Mouse (Mus musculus): ENCODE results near the gene Uggt1. TPM values are rescaled to one million over a fixed set of nuclear protein-coding genes. Genes with fewer than 3 reads are reported as not detected.

Gene Uggt1
- polyA plus RNA-seq, 1 experiment from 2014 or later = 61.9 TPM

- Histone ChIP-seq H3K36me3 (ENCODE audit: control insufficient read depth, insufficient read depth, low read length) (no peaks in the 10 kb centered on the region), H3K27me3 (ENCODE audit: control insufficient read depth, insufficient read depth, low read length) (peaks cover 11% of the 10 kb centered on the region; the same call in 1 of the 2 replicates), H3K9me3 (replicated peaks; ENCODE audit: control insufficient read depth, low read length) (no peaks in the 10 kb centered on the region), H3K9ac (ENCODE audit: low read depth, low read length) (no peak overlapping the region), H3K4me2 (peak overlapping the region; percentile 44), H3K4me3 (ENCODE audit: low read depth, low read length) (no peak overlapping the region), H3K27ac (ENCODE audit: low read depth, low read length) (peak overlapping the region; percentile 47; the same call in 1 of the 2 replicates), H3K4me1 (ENCODE audit: control insufficient read depth, insufficient read depth, low read length) (peaks cover 43% of the 10 kb centered on the region)
- ATAC-seq (replicated peaks; ENCODE audit: insufficient number of reproducible peaks, low FRiP score, low TSS enrichment) = no peak
- WGBS (ENCODE audit: insufficient replicate concordance) = 7% methylated on average over 9 of the region's 9 CpGs
These were observed 28.8 kb upstream of the Uggt1 start for GRCm38 (mm10) chr1:36273288-36273687.

- ATAC-seq (replicated peaks; ENCODE audit: insufficient number of reproducible peaks, low FRiP score, low TSS enrichment) = 0 out of 2 replicates have a peak, but pooled peaks have one; percentile 27
- no peak overlapping the region for H3K27ac ChIP-seq (ENCODE audit: low read depth, low read length)
- H3K36me3 ChIP-seq (ENCODE audit: control insufficient read depth, insufficient read depth, low read length) = no peaks in the 10 kb centered on the region
- no peak overlapping the region for H3K4me3 ChIP-seq (ENCODE audit: low read depth, low read length)
- peaks cover 11% of the 10 kb centered on the region; the same call in 1 of the 2 replicates for H3K27me3 ChIP-seq (ENCODE audit: control insufficient read depth, insufficient read depth, low read length)
- 48% methylated on average over 5 of the region's 5 CpGs for WGBS (ENCODE audit: insufficient replicate concordance)
- no peak overlapping the region for H3K4me2 ChIP-seq
- H3K9me3 ChIP-seq (replicated peaks; ENCODE audit: control insufficient read depth, low read length) = no peaks in the 10 kb centered on the region
- H3K4me1 ChIP-seq (ENCODE audit: control insufficient read depth, insufficient read depth, low read length) = peaks cover 43% of the 10 kb centered on the region
- H3K9ac ChIP-seq (ENCODE audit: low read depth, low read length) = no peak overlapping the region
These were observed 28.0 kb upstream of the Uggt1 start for GRCm38 (mm10) chr1:36272546-36272945.

- H3K27me3 ChIP-seq (ENCODE audit: control insufficient read depth, insufficient read depth, low read length) = peaks cover 11% of the 10 kb centered on the region; the same call in 1 of the 2 replicates
- no peaks in the 10 kb centered on the region for H3K36me3 ChIP-seq (ENCODE audit: control insufficient read depth, insufficient read depth, low read length)
- no peak overlapping the region for H3K4me3 ChIP-seq (ENCODE audit: low read depth, low read length)
- H3K4me1 ChIP-seq (ENCODE audit: control insufficient read depth, insufficient read depth, low read length) = peaks cover 43% of the 10 kb centered on the region
- H3K9me3 ChIP-seq (replicated peaks; ENCODE audit: control insufficient read depth, low read length) = no peaks in the 10 kb centered on the region
- peak overlapping the region; percentile 2; the same call in 1 of the 2 replicates for H3K27ac ChIP-seq (ENCODE audit: low read depth, low read length)
- ATAC-seq (replicated peaks; ENCODE audit: insufficient number of reproducible peaks, low FRiP score, low TSS enrichment) = no peak
- H3K9ac ChIP-seq (ENCODE audit: low read depth, low read length) = no peak overlapping the region
- no peak overlapping the region for H3K4me2 ChIP-seq
- WGBS (ENCODE audit: insufficient replicate concordance) = 71% methylated on average over 8 of the region's 8 CpGs
These were observed 27.2 kb upstream of the Uggt1 start for GRCm38 (mm10) chr1:36271516-36272230.

- no peaks in the 10 kb centered on the region for H3K9me3 ChIP-seq (replicated peaks; ENCODE audit: control insufficient read depth, low read length)
- no peaks in the 10 kb centered on the region for H3K36me3 ChIP-seq (ENCODE audit: control insufficient read depth, insufficient read depth, low read length)
- H3K9ac ChIP-seq (ENCODE audit: low read depth, low read length) = no peak overlapping the region
- peak; percentile 54; the same call in 1 of the 2 replicates for ATAC-seq (replicated peaks; ENCODE audit: insufficient number of reproducible peaks, low FRiP score, low TSS enrichment)
- peak overlapping the region; percentile 2; the same call in 1 of the 2 replicates for H3K27ac ChIP-seq (ENCODE audit: low read depth, low read length)
- H3K4me1 ChIP-seq (ENCODE audit: control insufficient read depth, insufficient read depth, low read length) = peaks cover 43% of the 10 kb centered on the region
- peaks cover 11% of the 10 kb centered on the region; the same call in 1 of the 2 replicates for H3K27me3 ChIP-seq (ENCODE audit: control insufficient read depth, insufficient read depth, low read length)
- no peak overlapping the region for H3K4me3 ChIP-seq (ENCODE audit: low read depth, low read length)
- 43% methylated on average over 3 of the region's 3 CpGs for WGBS (ENCODE audit: insufficient replicate concordance)
- 0 out of 2 replicates have a peak overlapping the region, but pooled peaks have one; percentile 3 for H3K4me2 ChIP-seq
These were observed 26.1 kb upstream of the Uggt1 start for GRCm38 (mm10) chr1:36270666-36271065.

GRCm38 (mm10) chr1:36269121-36269795 is 24.7 kb upstream of the Uggt1 start:
- no peak for ATAC-seq (replicated peaks; ENCODE audit: insufficient number of reproducible peaks, low FRiP score, low TSS enrichment)
- Histone ChIP-seq H3K4me3 (ENCODE audit: low read depth, low read length) (peak overlapping the region; percentile 20; the same call in 1 of the 2 replicates), H3K9me3 (replicated peaks; ENCODE audit: control insufficient read depth, low read length) (no peaks in the 10 kb centered on the region), H3K4me2 (peak overlapping the region; percentile 57), H3K36me3 (ENCODE audit: control insufficient read depth, insufficient read depth, low read length) (no peaks in the 10 kb centered on the region), H3K27ac (ENCODE audit: low read depth, low read length) (no peak overlapping the region), H3K4me1 (ENCODE audit: control insufficient read depth, insufficient read depth, low read length) (peaks cover 43% of the 10 kb centered on the region), H3K9ac (ENCODE audit: low read depth, low read length) (no peak overlapping the region), H3K27me3 (ENCODE audit: control insufficient read depth, insufficient read depth, low read length) (peaks cover 11% of the 10 kb centered on the region; the same call in 1 of the 2 replicates)
- 31% methylated on average over 54 of the region's 54 CpGs for WGBS (ENCODE audit: insufficient replicate concordance)

- ATAC-seq (replicated peaks; ENCODE audit: insufficient number of reproducible peaks, low FRiP score, low TSS enrichment) = no peak
- peaks cover 11% of the 10 kb centered on the region; the same call in 1 of the 2 replicates for H3K27me3 ChIP-seq (ENCODE audit: control insufficient read depth, insufficient read depth, low read length)
- no peak overlapping the region for H3K4me3 ChIP-seq (ENCODE audit: low read depth, low read length)
- H3K36me3 ChIP-seq (ENCODE audit: control insufficient read depth, insufficient read depth, low read length) = no peaks in the 10 kb centered on the region
- no peak overlapping the region for H3K27ac ChIP-seq (ENCODE audit: low read depth, low read length)
- no peak overlapping the region for H3K9ac ChIP-seq (ENCODE audit: low read depth, low read length)
- no peak overlapping the region for H3K4me2 ChIP-seq
- peaks cover 30% of the 10 kb centered on the region for H3K4me1 ChIP-seq (ENCODE audit: control insufficient read depth, insufficient read depth, low read length)
- H3K9me3 ChIP-seq (replicated peaks; ENCODE audit: control insufficient read depth, low read length) = no peaks in the 10 kb centered on the region
- WGBS (ENCODE audit: insufficient replicate concordance) = 91% methylated on average over 3 of the region's 3 CpGs
These were observed 23.1 kb upstream of the Uggt1 start for GRCm38 (mm10) chr1:36267595-36267994.

GRCm38 (mm10) chr1:36266293-36266692 is 21.8 kb upstream of the Uggt1 start:
- no peaks in the 10 kb centered on the region for H3K9me3 ChIP-seq (replicated peaks; ENCODE audit: control insufficient read depth, low read length)
- H3K4me2 ChIP-seq = no peak overlapping the region
- 78% methylated on average over 6 of the region's 6 CpGs for WGBS (ENCODE audit: insufficient replicate concordance)
- no peak overlapping the region for H3K9ac ChIP-seq (ENCODE audit: low read depth, low read length)
- H3K4me3 ChIP-seq (ENCODE audit: low read depth, low read length) = no peak overlapping the region
- peaks cover 18% of the 10 kb centered on the region for H3K4me1 ChIP-seq (ENCODE audit: control insufficient read depth, insufficient read depth, low read length)
- H3K36me3 ChIP-seq (ENCODE audit: control insufficient read depth, insufficient read depth, low read length) = no peaks in the 10 kb centered on the region
- ATAC-seq (replicated peaks; ENCODE audit: insufficient number of reproducible peaks, low FRiP score, low TSS enrichment) = no peak
- H3K27me3 ChIP-seq (ENCODE audit: control insufficient read depth, insufficient read depth, low read length) = peaks cover 11% of the 10 kb centered on the region; the same call in 1 of the 2 replicates
- no peak overlapping the region for H3K27ac ChIP-seq (ENCODE audit: low read depth, low read length)

- Histone ChIP-seq H3K4me1 (ENCODE audit: control insufficient read depth, insufficient read depth, low read length) (0 out of 2 replicates have a peak, but pooled peaks cover 1% of the 10 kb centered on the region), H3K27me3 (ENCODE audit: control insufficient read depth, insufficient read depth, low read length) (peaks cover 6% of the 10 kb centered on the region; the same call in 1 of the 2 replicates), H3K9me3 (replicated peaks; ENCODE audit: control insufficient read depth, low read length) (no peaks in the 10 kb centered on the region), H3K36me3 (ENCODE audit: control insufficient read depth, insufficient read depth, low read length) (no peaks in the 10 kb centered on the region), H3K4me3 (ENCODE audit: low read depth, low read length) (no peak overlapping the region), H3K4me2 (peak overlapping the region; percentile 31; the same call in 1 of the 2 replicates), H3K9ac (ENCODE audit: low read depth, low read length) (no peak overlapping the region), H3K27ac (ENCODE audit: low read depth, low read length) (peak overlapping the region; percentile 88)
- WGBS (ENCODE audit: insufficient replicate concordance) = 48% methylated on average over 13 of the region's 13 CpGs
- ATAC-seq (replicated peaks; ENCODE audit: insufficient number of reproducible peaks, low FRiP score, low TSS enrichment) = no peak
These were observed 19.4 kb upstream of the Uggt1 start for GRCm38 (mm10) chr1:36263833-36264488.
